Mouse (Mus musculus) monocyte, adult 5-6 weeks (primary cell): ENCODE data around the gene Chtf18. TPM values are rescaled to one million over a fixed set of nuclear protein-coding genes. Genes with fewer than 3 reads are reported as not detected.
A peak's percentile ranks its signal among the peaks of the same experiment; 100 is the strongest.
"Not testable (repeated sequence)": the region's sequence is repeated elsewhere in the genome, so short reads cannot be mapped to it uniquely, and the experiment has no call there.

Experiments used
- ATAC-seq: fragments of 153-309, 156-312 bp; replicated peaks from 2 replicates; pipeline ENCODE4 v1.8.0; 2017; ENCODE audit warnings: mild to moderate bottlenecking; ENCODE audit not compliant: low TSS enrichment, insufficient number of reproducible peaks, severe bottlenecking, poor library complexity, low FRiP score
- total RNA-seq: library from RNA; stranded (forward); fragments of 200-1000, 200-491, 200-594 nt; gene quantifications from 3 replicates; pipeline ENCODE4 v1.2.3, GENCODE M21; 2017

Gene Chtf18
- total RNA-seq, 1 experiment from 2014 or later: 1.1 TPM

DNA sequence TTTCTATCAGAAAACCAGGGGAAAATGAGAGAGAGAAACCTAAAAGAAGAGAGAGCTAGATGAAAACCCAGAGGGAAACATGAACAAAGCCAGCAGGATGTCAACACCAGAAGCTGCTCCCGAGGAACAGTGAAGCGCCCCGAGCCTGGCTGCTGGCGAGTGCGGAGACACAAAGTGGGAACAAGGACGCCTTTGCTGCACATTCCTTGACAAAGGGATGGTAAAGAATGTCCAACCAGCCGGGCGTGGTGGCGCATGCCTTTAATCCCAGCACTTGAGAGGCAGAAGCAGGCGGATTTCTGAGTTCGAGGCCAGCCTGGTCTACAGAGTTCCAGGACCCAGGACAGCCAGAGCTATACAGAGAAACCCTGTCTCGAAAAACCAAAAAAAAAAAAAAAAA is 14.3 kb upstream of the Chtf18 start:
- ATAC-seq: not testable (repeated sequence)

DNA sequence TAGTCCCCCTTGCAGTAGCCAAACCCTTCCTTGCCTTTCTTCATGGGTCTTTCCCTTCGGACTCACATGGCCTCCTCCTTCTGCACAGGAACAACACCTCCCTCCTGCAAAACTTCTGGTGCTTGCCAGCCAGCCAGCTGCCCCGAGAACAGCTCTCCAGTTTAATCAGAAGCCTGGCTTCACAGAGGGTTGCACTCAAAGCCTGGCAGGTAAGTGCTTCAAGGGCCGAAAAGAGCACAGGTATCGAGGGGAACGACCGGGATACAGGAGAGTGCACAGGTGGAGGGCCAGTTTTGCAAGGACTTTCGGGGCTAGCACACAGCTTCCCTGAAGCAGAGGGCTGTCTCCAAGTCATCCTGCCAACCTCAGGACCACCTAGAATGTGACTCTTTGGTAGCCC is 11.6 kb upstream of the Chtf18 start:
- no peak for ATAC-seq

DNA sequence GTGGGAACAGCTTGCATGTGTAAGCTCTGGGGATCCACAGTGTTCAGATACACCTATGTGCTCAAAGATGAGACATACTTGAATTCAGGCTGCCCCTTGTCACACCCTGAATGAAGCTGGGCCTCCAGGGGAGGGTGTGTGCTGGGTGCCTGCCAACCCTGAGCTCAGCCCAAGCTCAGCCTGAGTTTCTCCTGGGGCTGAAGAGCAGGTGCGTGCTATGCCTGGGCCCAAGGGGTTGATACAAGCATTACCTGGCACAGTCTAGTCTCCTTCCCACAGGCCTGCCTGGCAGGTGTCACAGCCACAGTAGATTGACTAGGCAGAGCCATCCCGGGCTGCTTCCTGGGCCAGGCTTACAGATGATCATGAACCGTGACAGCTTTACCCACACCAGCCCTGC is 8.5 kb upstream of the Chtf18 start, which contains the start of gene Mslnl:
Gene Mslnl, plus strand, starts transcription at position 298 of the 400 bp plus-strand sequence.
- ATAC-seq: no peak

DNA sequence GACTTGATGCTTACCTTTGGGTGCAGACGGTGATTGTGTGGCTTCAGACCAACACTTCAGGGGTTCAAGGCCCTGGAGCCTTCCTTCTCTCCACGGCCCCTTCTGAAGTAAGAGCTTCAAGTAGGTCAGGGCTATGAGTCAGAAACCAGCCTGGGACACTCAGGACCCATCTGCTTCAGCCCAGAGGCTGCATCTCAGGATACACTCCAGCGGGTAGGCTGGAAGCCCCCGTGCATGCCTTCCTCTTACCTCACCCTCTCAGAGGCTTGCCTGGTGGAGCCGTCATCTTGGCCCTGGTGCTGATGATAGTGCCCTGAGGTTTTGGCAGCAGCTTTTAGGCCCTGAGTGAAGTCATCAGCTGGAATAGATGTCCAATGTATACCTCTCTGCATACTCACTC is 8.0 kb upstream of the Chtf18 start:
- ATAC-seq: no peak

DNA sequence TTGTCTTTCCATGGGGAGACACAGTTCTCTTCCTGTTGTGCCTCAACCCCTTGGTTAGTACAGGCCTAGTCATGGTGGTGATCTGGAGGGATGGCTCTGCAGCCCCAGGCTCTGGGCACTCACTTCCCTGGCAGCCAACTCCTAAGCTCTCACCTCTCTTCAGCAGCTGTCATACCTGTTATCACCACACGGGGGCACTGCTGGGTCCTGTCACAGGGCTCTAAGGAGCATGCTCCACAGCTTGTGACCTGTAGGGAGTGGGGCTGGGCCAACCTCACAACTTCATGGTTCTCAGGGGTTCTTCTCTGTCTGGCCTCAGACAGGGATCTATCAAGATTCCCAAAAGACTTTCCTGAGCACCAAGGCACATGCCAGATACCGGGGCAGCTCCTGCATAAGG is 4.9 kb upstream of the Chtf18 start:
- ATAC-seq: peak; percentile 52

DNA sequence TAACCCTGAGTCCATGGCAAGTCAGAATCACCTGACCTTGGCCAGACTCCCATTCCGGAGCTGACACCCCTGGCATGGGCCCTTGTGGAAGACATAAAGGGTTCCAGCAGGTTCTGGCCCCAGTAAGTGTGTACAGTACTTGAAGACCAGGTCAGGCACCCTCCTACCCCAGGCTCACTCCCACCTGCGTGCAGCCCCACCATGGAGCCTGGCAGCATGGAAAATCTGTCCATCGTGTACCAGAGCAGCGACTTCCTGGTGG is 721 bp upstream of the Chtf18 start:
- no peak for ATAC-seq

DNA sequence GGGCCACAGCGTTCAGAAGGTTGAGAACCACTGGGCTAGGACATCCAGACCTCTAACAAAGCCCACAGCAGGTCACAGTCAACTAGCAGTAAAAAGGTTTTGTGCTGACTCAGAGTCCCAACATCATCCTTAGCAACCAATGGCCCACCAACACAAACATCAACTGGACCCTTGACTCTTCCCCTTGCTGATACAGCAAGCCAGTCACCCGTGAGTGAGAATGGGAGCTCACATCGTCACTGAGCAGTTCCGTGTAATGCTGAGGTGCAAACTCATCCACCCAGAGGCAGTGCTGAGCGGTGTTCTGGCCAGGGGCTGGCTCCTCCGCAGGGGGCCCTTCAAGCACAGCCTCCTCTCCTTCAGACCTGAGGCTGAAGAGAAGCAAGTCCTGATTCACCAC is 2.0 kb downstream of the Chtf18 start:
- ATAC-seq: no peak

DNA sequence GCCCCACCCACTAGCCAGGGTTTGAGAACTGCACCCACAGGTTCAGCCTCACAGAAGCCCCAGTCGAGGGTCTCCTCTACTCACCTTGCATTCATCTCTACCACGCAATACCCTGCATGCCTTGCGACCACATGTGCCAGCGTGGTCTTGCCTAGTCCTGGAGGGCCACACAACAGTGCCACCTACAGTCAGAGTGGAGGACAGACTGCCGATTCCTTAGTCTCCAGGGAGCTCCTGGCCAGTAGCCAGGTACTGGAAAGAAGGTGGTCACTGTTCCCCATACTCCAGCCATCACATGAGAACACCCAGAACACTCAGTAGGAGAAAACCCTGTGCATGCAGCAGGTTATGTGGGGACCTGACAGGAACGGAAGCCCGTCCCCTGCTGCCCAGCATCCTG is 3.3 kb downstream of the Chtf18 start:
- ATAC-seq: no peak

DNA sequence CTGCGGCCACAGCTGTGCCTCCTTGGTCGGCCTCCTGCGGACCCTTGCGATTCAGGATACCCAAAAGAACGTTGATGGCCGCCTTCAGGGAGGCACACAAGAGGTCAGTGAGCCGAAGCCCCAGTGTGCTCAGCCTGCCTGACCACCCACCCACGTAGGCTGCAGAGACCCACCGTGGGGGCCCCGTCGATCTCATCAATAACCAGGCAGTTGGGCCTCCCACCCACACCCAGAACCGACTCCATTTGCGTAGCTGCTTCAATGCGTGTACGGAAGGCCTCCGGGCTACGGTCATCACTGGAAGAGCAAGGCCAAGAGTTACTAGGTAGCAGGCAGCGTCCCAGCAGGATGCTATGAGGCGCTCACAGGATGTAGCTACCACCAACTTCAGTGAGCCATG is 3.7 kb downstream of the Chtf18 start:
- no peak for ATAC-seq

DNA sequence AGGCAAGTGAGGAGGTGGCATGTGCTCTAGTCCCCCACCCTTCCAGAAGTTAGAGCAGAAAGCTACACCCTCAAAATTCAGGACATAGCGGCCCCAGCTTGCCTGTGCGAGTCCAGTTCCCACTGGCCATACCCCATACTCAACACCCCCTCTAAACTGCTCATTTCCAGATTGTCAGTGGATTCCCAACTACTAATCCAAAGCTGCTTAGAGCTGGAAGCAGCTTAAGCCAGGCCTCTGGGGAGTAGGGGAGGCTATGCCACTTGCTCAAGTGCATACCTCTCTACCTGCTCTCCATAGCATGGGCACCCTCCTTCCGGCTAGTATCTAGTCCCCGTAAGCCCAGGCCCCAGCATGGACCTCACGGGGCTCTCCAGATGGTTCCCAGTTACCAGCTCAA is 5.7 kb downstream of the Chtf18 start:
- ATAC-seq: no peak

DNA sequence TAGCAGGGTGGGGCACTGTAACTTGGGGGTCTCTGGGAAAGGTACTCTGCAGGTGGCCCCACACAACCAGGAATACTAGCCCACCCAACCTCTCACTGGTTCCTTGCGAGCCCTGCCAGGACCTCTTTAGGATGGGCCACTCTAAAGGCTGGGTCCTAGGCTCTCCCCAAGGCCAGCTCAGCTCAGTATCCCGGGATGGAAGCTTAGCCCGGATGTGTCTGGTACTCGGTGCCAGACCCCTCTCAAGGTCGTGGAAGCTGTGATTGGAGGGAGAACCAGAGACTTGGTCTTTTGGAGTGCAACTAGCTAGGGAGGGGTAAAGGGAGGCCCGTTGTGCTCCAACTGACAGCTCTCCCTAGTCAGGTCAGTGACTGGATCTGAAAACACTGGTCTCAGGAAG is 9.5 kb downstream of the Chtf18 start:
- no peak for ATAC-seq

DNA sequence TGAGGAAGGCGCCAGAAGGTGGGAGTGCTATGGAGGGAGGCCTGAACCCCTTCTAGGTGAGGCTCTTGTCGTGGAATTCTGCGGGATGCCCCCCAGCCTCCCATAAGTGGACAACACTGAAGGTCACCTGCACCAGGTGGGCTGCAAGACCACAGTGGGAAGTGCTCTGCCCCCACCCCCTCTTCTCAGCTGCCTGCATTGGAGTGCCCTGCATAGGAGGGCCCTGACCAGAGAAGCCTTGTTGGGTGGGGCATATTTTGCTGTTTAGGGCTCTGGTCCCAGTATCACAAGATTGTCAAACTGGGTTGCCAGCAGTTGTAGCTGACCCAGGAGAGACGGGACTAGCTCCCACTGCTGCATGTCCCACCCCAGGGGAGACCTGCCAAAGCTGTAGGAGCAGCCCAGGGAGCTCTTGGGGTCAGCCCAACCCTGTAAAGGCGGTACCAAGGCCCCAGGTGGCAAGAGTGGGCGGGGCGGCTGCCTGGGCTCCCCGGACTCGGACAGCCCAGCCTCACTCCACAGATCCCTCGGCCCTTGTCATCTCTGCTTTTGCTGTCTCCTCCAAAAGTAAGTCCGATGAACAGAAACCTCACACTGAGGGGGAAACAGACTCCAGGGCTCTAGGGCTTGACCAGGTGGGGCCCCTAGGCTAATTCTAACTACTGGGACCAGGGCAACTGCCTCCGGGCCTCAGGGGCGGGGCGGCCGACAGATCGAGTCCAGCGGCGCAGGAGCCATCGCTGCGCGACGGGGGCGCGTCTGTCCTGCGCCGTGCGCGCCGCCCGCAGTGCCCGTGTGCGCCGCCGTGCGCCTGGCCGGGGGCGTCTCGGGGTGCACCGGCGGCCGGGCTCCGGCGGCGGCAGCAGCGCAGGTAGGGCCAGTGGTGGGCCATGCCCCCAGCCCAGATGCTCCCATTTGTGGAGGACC is 10.2 kb downstream of the Chtf18 start, which contains the start of gene Gng13:
Gene Gng13, plus strand, starts transcription at position 461 of the 927 bp plus-strand sequence.
- no peak for ATAC-seq

DNA sequence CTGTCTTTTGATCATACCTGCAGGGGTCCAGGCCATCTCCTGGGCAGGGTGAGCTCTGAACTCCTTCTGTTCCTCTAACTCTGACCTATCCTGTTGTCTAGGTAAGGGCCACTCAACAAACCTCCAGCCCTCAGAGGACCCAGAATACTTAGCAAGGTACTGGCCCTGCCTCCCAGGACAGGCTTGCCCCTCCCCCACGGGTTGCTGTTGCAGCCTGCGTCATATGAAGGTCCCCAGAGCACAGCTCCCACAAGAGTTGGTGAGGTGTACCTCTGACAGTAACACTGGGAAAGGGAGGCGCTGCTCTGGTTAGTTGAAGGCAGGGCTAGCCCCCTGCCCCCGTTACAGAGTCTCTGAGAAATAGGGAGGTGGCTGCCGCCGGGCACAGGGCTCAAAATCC is 11.1 kb downstream of the Chtf18 start:
- no peak for ATAC-seq

DNA sequence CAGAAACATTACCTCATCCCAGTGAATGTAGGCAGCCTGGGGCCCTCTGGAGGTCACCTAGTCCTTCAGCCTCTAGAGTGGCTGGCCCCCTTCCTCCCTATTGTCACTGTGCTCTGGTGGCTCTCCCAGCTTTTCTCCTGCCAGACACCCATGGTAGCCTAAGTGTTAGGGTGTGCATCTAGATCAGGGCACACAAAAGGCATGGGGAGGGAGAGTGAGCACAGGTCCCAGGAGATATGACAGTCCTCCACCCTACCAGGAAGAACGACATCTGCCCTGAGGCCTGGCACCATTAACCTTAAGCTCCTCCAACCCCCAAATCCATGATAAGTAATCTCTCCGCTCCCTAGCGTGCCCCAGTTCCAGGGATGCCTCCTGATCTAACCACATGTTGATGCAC is 11.6 kb downstream of the Chtf18 start:
- no peak for ATAC-seq

DNA sequence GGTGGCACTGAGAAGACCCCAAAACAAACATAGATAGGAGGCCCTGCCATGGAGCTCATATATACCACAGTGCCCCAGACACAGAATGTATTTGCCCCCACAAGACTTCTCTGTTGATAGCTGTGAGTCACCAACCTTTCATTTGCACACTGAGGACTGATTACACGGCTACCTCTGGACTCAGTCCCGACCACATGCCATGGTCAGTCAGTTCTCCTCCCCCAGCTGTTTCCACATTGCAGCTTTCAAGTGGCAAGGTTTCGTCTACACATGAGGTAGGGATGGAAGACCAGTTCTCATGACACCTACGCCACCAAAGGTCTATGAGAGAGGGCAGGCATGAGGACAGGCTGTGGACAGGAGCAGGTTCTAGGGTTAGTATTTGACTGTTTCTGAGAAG is 16.1 kb downstream of the Chtf18 start:
- ATAC-seq: no peak

DNA sequence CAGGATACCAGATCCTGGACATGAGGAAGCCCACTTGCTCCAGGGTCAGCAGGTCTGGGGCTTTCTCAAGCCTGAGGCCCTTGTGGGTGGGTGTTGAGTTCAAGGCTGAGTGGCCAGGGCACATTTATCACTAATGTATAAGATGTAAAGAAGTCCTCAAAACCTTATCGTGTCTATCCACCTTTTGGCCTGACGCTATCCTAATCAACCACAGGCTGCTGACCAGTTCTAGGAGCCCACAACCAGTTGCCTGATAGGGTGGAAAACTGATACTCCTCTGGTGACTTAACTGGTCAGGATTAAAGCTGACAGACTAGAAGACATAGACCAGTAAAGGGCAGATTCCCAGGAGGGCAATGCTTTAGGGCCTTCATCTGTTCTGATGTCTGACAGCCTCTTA is 17.2 kb downstream of the Chtf18 start:
- ATAC-seq: no peak

DNA sequence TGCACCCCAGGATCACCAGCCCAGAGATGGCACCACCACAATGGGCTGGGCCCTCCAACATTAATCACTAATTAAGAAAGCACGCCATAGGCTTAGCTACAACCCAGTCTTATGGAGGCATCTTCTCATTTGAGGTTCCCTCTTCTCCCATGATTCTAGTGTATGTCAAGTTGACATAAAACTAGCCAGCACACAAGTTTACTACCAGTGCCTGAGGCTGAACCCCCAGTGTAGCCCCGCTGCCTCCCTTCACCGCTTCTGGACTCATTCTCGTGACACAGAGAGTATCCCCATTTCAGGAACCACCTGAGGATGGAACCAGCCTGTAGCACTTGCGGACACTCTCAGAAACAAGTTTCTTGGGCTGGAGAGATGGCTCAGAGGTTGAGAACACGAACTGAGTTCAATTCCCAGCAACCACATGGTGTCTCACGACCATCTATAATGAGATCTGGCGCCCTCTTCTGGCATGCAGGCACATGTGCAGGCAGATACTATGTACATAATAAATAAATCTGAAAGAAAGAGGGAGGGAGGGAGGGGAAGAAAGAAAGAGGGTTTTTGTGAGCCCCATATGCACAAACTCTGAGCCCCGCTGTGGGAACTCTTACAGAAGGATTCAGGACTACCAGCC is 26.2 kb downstream of the Chtf18 start:
- no peak for ATAC-seq

DNA sequence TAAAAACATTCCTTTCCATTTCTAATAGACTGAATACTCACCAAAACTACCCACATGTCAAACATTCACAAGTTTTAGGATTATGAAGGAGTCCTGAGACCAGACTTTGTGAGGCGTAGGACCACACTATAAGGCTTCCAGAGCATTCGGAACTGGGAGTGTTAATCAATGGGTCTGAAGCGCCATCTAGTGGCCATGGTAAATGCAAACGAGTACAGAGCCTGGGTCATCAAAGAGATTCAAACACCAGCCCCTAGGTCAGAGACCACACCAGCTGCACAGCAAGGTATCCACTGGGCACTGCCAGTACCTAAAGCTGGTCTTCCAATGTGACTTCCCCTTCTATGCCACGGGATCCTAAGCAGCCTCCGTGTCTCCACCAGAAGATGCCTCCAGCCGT is 28.8 kb downstream of the Chtf18 start:
- peak; percentile 77 for ATAC-seq

DNA sequence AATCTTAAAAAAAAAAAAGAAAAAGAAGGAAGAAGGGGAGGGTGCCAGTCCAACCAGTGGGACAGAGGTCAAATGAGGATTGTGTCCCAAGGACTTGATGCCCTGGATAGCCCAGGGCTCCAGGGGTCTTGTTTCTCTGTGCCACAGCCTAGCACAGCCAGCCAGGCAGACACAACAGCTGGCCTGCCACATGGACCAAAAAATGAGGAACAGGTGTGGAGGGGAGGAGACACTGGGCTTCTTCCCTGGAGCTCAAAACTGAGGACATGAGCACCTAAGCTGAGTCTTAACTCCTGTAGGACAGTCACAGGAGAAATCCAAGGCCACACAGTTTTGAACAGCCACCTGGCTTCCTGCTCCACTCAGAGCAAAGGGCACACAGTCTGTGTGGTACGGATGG is 31.0 kb downstream of the Chtf18 start:
- no peak for ATAC-seq

DNA sequence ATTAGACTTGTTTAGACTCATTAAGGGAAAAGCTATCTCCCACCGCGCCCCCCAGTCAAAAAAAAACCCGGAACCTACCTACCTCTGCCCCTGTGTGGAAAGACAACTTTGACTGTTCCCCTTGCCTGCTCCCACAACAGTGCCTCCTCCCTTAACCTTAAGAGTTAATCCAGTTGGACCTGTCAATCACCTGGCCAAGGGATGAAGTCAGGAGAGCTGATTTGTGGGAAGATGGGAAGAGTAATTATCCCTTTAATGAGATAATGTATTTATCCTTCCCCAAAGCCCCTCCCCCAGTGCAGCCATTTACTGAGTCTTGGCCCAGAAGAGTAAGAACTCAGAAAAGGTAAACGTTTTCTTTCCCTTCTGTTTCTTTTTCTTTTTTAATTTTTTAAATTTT is 38.3 kb downstream of the Chtf18 start:
- ATAC-seq: no peak
